Mouse (Mus musculus): ENCODE measurements around the gene Moxd1. TPM values are rescaled to one million over a fixed set of nuclear protein-coding genes. Genes with fewer than 3 reads are reported as not detected.

Moxd1 gene
- polyA plus RNA-seq, 1 experiment from 2014 or later: 10.9 TPM

GRCm38 (mm10) chr10:24228318-24229183 is 5.2 kb downstream of the Moxd1 start:
- no peaks in the 10 kb centered on the region for H3K36me3 ChIP-seq
- 61% methylated on average over 12 of the region's 12 CpGs for WGBS
- no peak for ATAC-seq (ENCODE audit: insufficient read depth, low FRiP score, low read depth)

GRCm38 (mm10) chr10:24232281-24232680 is 9.0 kb downstream of the Moxd1 start:
- H3K9ac ChIP-seq: no peak overlapping the region
- H3K4me3 ChIP-seq (replicated peaks): no peak overlapping the region
- no peak overlapping the region for H3K4me2 ChIP-seq
- no peak overlapping the region for H3K27ac ChIP-seq
- H3K4me1 ChIP-seq: no peaks in the 10 kb centered on the region
- no peaks in the 10 kb centered on the region for H3K36me3 ChIP-seq
- WGBS: 65% methylated on average over 4 of the region's 4 CpGs
- no peaks in the 10 kb centered on the region for H3K9me3 ChIP-seq
- ATAC-seq (ENCODE audit: insufficient read depth, low FRiP score, low read depth): no peak
- H3K27me3 ChIP-seq (replicated peaks): no peaks in the 10 kb centered on the region

More at GRCm38 (mm10) chr10:24228318-24229183, 5.2 kb downstream of the Moxd1 start:
- Histone ChIP-seq H3K9me3 (no peaks in the 10 kb centered on the region), H3K4me2 (no peak overlapping the region), H3K9ac (no peak overlapping the region), H3K4me1 (peaks cover 4% of the 10 kb centered on the region), H3K4me3 (replicated peaks) (no peak overlapping the region), H3K27ac (no peak overlapping the region), H3K27me3 (replicated peaks) (peaks cover 9% of the 10 kb centered on the region)

- H3K9me3 ChIP-seq: no peaks in the 10 kb centered on the region
- H3K4me1 ChIP-seq: no peaks in the 10 kb centered on the region
- H3K36me3 ChIP-seq: no peaks in the 10 kb centered on the region
- H3K27ac ChIP-seq: no peak overlapping the region
- H3K4me2 ChIP-seq: no peak overlapping the region
- no peak overlapping the region for H3K9ac ChIP-seq
- WGBS: 68% methylated on average over 23 of the region's 23 CpGs
- no peaks in the 10 kb centered on the region for H3K27me3 ChIP-seq (replicated peaks)
- no peak for ATAC-seq (ENCODE audit: insufficient read depth, low FRiP score, low read depth)
- H3K4me3 ChIP-seq (replicated peaks): no peak overlapping the region
Measured at GRCm38 (mm10) chr10:24235426-24236283, 12.3 kb downstream of the Moxd1 start.

GRCm38 (mm10) chr10:24246815-24247214 is 23.5 kb downstream of the Moxd1 start:
- no peaks in the 10 kb centered on the region for H3K27me3 ChIP-seq (replicated peaks)
- H3K27ac ChIP-seq: no peak overlapping the region
- H3K9me3 ChIP-seq: no peaks in the 10 kb centered on the region
- 80% methylated on average over 4 of the region's 4 CpGs for WGBS
- ATAC-seq (ENCODE audit: insufficient read depth, low FRiP score, low read depth): no peak
- no peak overlapping the region for H3K4me2 ChIP-seq
- no peak overlapping the region for H3K4me3 ChIP-seq (replicated peaks)
- no peaks in the 10 kb centered on the region for H3K36me3 ChIP-seq
- no peaks in the 10 kb centered on the region for H3K4me1 ChIP-seq
- no peak overlapping the region for H3K9ac ChIP-seq

GRCm38 (mm10) chr10:24248116-24248515 is 24.8 kb downstream of the Moxd1 start:
- Histone ChIP-seq H3K27ac (no peak overlapping the region), H3K9me3 (no peaks in the 10 kb centered on the region), H3K36me3 (no peaks in the 10 kb centered on the region), H3K4me3 (replicated peaks) (no peak overlapping the region), H3K4me2 (no peak overlapping the region), H3K4me1 (no peaks in the 10 kb centered on the region), H3K9ac (no peak overlapping the region), H3K27me3 (replicated peaks) (no peaks in the 10 kb centered on the region)
- no peak for ATAC-seq (ENCODE audit: insufficient read depth, low FRiP score, low read depth)

GRCm38 (mm10) chr10:24251631-24252030 is 28.3 kb downstream of the Moxd1 start:
- Histone ChIP-seq H3K9me3 (no peaks in the 10 kb centered on the region), H3K9ac (no peak overlapping the region), H3K4me2 (no peak overlapping the region), H3K27ac (no peak overlapping the region), H3K27me3 (replicated peaks) (no peaks in the 10 kb centered on the region), H3K4me1 (no peaks in the 10 kb centered on the region), H3K4me3 (replicated peaks) (no peak overlapping the region), H3K36me3 (no peaks in the 10 kb centered on the region)
- ATAC-seq (ENCODE audit: insufficient read depth, low FRiP score, low read depth): no peak

- WGBS: 64% methylated on average over 7 of the region's 7 CpGs
- no peaks in the 10 kb centered on the region for H3K4me1 ChIP-seq
- H3K9ac ChIP-seq: no peak overlapping the region
Measured at GRCm38 (mm10) chr10:24258150-24258549, 34.8 kb downstream of the Moxd1 start.

GRCm38 (mm10) chr10:24258885-24259284 is 35.6 kb downstream of the Moxd1 start:
- Histone ChIP-seq H3K9ac (no peak overlapping the region), H3K27me3 (replicated peaks) (no peaks in the 10 kb centered on the region), H3K36me3 (no peaks in the 10 kb centered on the region), H3K4me2 (no peak overlapping the region), H3K4me3 (replicated peaks) (no peak overlapping the region), H3K9me3 (no peaks in the 10 kb centered on the region), H3K27ac (no peak overlapping the region), H3K4me1 (no peaks in the 10 kb centered on the region)
- no peak for ATAC-seq (ENCODE audit: insufficient read depth, low FRiP score, low read depth)
- WGBS: 55% methylated on average over 3 of the region's 3 CpGs

More at GRCm38 (mm10) chr10:24258150-24258549, 34.8 kb downstream of the Moxd1 start:
- Histone ChIP-seq H3K27me3 (replicated peaks) (no peaks in the 10 kb centered on the region), H3K9me3 (no peaks in the 10 kb centered on the region), H3K36me3 (no peaks in the 10 kb centered on the region), H3K27ac (no peak overlapping the region), H3K4me3 (replicated peaks) (no peak overlapping the region), H3K4me2 (no peak overlapping the region)
- ATAC-seq (ENCODE audit: insufficient read depth, low FRiP score, low read depth): no peak

GRCm38 (mm10) chr10:24259794-24260590 is 36.7 kb downstream of the Moxd1 start:
- 58% methylated on average over 5 of the region's 5 CpGs for WGBS

GRCm38 (mm10) chr10:24267520-24267919 is 44.2 kb downstream of the Moxd1 start:
- no peaks in the 10 kb centered on the region for H3K27me3 ChIP-seq (replicated peaks)
- no peaks in the 10 kb centered on the region for H3K9me3 ChIP-seq
- H3K4me1 ChIP-seq: no peaks in the 10 kb centered on the region
- H3K9ac ChIP-seq: no peak overlapping the region
- no peaks in the 10 kb centered on the region for H3K36me3 ChIP-seq
- ATAC-seq (ENCODE audit: insufficient read depth, low FRiP score, low read depth): no peak
- 65% methylated on average over 2 of the region's 2 CpGs for WGBS
- H3K27ac ChIP-seq: no peak overlapping the region
- H3K4me3 ChIP-seq (replicated peaks): no peak overlapping the region
- H3K4me2 ChIP-seq: no peak overlapping the region

More at GRCm38 (mm10) chr10:24259794-24260590, 36.7 kb downstream of the Moxd1 start:
- H3K4me2 ChIP-seq: no peak overlapping the region
- H3K9ac ChIP-seq: no peak overlapping the region
- H3K36me3 ChIP-seq: no peaks in the 10 kb centered on the region
- no peaks in the 10 kb centered on the region for H3K4me1 ChIP-seq
- H3K4me3 ChIP-seq (replicated peaks): no peak overlapping the region
- no peaks in the 10 kb centered on the region for H3K9me3 ChIP-seq
- no peak overlapping the region for H3K27ac ChIP-seq
- H3K27me3 ChIP-seq (replicated peaks): no peaks in the 10 kb centered on the region
- ATAC-seq (ENCODE audit: insufficient read depth, low FRiP score, low read depth): no peak

- 38% methylated on average over 6 of the region's 6 CpGs for WGBS
- no peaks in the 10 kb centered on the region for H3K27me3 ChIP-seq (replicated peaks)
- H3K9me3 ChIP-seq: no peaks in the 10 kb centered on the region
- H3K4me1 ChIP-seq: no peaks in the 10 kb centered on the region
- no peaks in the 10 kb centered on the region for H3K36me3 ChIP-seq
- peak; percentile 18; the same call in 1 of the 2 replicates for ATAC-seq (ENCODE audit: insufficient read depth, low FRiP score, low read depth)
- H3K27ac ChIP-seq: peak overlapping the region; percentile 65; the same call in 1 of the 2 replicates
- no peak overlapping the region for H3K4me3 ChIP-seq (replicated peaks)
- no peak overlapping the region for H3K4me2 ChIP-seq
- H3K9ac ChIP-seq: no peak overlapping the region
Measured at GRCm38 (mm10) chr10:24271077-24271637, 47.8 kb downstream of the Moxd1 start.
